Mouse (Mus musculus) CH12.LX (cell line): Measurements from ENCODE around the gene Rbbp8nl.

Experiments
- CTCF ChIP-seq, 2 experiments: IDR thresholded peaks in 1 of 2; conservative IDR thresholded peaks in 1 of 2; 2 replicates each; pipeline ENCODE4 v1.5.1; 2011 to 2012; ENCODE audit warnings: low read depth in 2 of 2, low read length in 2 of 2, improper control_type of control experiment in 1 of 2, inconsistent platforms in 1 of 2, mild to moderate bottlenecking in 1 of 2, moderate library complexity in 1 of 2
- EP300 ChIP-seq: IDR thresholded peaks from 2 replicates; pipeline ENCODE4 v1.6.1; 2011; ENCODE audit warnings: low read length, improper control_type of control experiment
- MAX ChIP-seq: IDR thresholded peaks from 2 replicates; pipeline ENCODE4 v1.6.1; 2011; ENCODE audit warnings: low read length, improper control_type of control experiment
- MAZ ChIP-seq: IDR thresholded peaks from 2 replicates; pipeline ENCODE4 v1.6.1; 2012; ENCODE audit warnings: low read depth, mild to moderate bottlenecking, inconsistent platforms, low read length, improper control_type of control experiment, moderate library complexity
- POLR2A ChIP-seq: IDR thresholded peaks from 2 replicates; pipeline ENCODE4 v1.6.1; 2011; ENCODE audit warnings: low read depth, mild to moderate bottlenecking, improper control_type of control experiment, low read length
- POLR2AphosphoS2 ChIP-seq: IDR thresholded peaks from 2 replicates; pipeline ENCODE4 v1.6.1; 2011; ENCODE audit warnings: low read depth, low read length, improper control_type of control experiment
- ZC3H11A ChIP-seq: IDR thresholded peaks from 2 replicates; pipeline ENCODE4 v1.6.1; 2012; ENCODE audit warnings: low read depth, mild to moderate bottlenecking, inconsistent platforms, low read length, improper control_type of control experiment

DNA sequence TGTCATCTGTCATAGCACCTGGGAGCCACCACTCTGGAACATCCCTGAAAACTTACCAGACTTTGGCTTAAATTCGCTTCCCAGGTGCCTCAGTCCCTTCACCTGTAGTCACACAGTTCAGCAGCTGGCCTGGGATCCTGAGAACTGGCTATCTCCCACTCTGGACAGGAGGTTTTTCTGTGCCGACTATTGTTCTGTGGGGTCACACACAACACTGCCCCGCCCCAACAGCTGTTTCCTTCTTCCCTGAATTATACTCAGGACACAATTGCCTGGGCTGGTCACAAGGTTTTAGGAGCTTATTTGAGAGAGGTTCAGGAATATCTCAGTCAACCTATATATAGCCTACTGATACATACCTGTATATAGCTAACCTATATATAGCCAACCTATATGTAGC lies 27.2 kb downstream of the Rbbp8nl start:
- no peak for TF ChIP-seq POLR2AphosphoS2
- TF ChIP-seq CTCF (conservative IDR thresholded peaks at IDR 0.05 in 1 of 2, IDR thresholded peaks at IDR 0.05 in 1 of 2; ENCODE audit: low read depth in 2 of 2, low read length in 2 of 2): no peak
- TF ChIP-seq EP300: no peak
- TF ChIP-seq ZC3H11A: no peak
- no peak for TF ChIP-seq POLR2A
- TF ChIP-seq MAX: no peak
- no peak for TF ChIP-seq MAZ
